Mouse (Mus musculus): ENCODE results near the gene Snx29.

DNA sequence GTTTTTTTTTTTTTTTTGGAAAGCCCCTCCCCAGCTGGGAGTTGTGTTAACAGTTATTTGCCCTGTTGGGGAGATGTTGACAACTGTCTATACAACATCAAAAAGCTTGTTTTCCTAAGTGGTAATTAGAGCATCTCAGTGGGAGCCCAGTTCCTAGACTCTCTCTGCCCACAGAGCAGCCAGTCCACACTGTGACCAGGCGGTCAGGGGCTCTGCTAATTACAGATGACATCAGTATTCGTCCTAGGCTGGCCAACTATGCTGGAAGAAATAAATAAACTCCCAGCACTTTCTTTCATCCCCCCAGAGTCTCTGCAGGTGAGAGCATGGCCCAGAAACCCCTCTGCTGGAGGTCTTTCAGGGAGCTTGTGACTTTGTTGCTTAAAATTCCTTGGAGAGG, 470.7 kb downstream of the Snx29 start:
- TF ChIP-seq CTCF (IDR thresholded peaks at IDR 0.05; ENCODE audit: borderline replicate concordance, insufficient read depth, low read length) (no peak), POLR2A (IDR thresholded peaks at IDR 0.05; ENCODE audit: low read depth, low read length) (no peak)

Data from embryonic fibroblast, embryonic 13.5 days (primary cell).